Mouse (Mus musculus): ENCODE results near the gene Serpinb6a. TPM values are rescaled to one million over a fixed set of nuclear protein-coding genes. Genes with fewer than 3 reads are reported as not detected.

Gene Serpinb6a
- total and polyA plus RNA-seq, 3 experiments: 4.4 to 22.5 (median 5.8) TPM

GRCm38 (mm10) chr13:33934743-33935142 lies 67.9 kb downstream of the Serpinb6a start:
- dilution Hi-C loops (cut with MboI; ENCODE audit: extremely low pct_ligation_motif_present, extremely low pct_unique_long_range_greater_than_20kb, low sequenced_read_pairs): no loop called here
- no peaks in the 10 kb centered on the region for H3K27me3 ChIP-seq (replicated peaks)
- TF ChIP-seq MYC (IDR thresholded peaks at IDR 0.05; ENCODE audit: low read depth, low read length): no peak
- TF ChIP-seq ZMIZ1 (IDR thresholded peaks at IDR 0.05; ENCODE audit: low read depth, low read length): no peak
- no peak for TF ChIP-seq USF1 (IDR thresholded peaks at IDR 0.05; ENCODE audit: low read depth, low read length)
- no peak for TF ChIP-seq HCFC1 (IDR thresholded peaks at IDR 0.05; ENCODE audit: low read depth, low read length)
- TF ChIP-seq POLR2AphosphoS2 (IDR thresholded peaks at IDR 0.05; ENCODE audit: low read depth, low read length): no peak
- no peak for TF ChIP-seq CHD2 (IDR thresholded peaks at IDR 0.05; ENCODE audit: low read length)
- TF ChIP-seq MAZ (IDR thresholded peaks at IDR 0.05; ENCODE audit: low read depth, low read length): no peak
- TF ChIP-seq POLR2A (IDR thresholded peaks at IDR 0.05; ENCODE audit: low read depth, low read length): no peak
- no peak for TF ChIP-seq PAX5 (IDR thresholded peaks at IDR 0.05; ENCODE audit: low read length)
- TF ChIP-seq NELFE (IDR thresholded peaks at IDR 0.05; ENCODE audit: low read depth, low read length): no peak
- TF ChIP-seq UBTF (IDR thresholded peaks at IDR 0.05; ENCODE audit: low read depth, low read length): no peak
- no peaks in the 10 kb centered on the region for H3K9me3 ChIP-seq (replicated peaks; ENCODE audit: low read length)
- H3K9ac ChIP-seq (ENCODE audit: insufficient read depth, low read depth): no peak overlapping the region
- no peak overlapping the region for H3K4me2 ChIP-seq (ENCODE audit: insufficient read depth, low read depth, poor library complexity, severe bottlenecking)
- no peaks in the 10 kb centered on the region for H3K4me1 ChIP-seq (ENCODE audit: control insufficient read depth in 1 of 2, insufficient read depth in 2 of 2)
- H3K27ac ChIP-seq (ENCODE audit: insufficient read depth, low read depth): no peak overlapping the region
- in situ Hi-C loops (cut with MboI; ENCODE audit: low pct_ligation_motif_present, low pct_unique_long_range_greater_than_20kb, low sequenced_read_pairs): no loop called here
- H3K79me2 ChIP-seq (replicated peaks; ENCODE audit: control insufficient read depth, extremely low read depth, insufficient read depth, poor library complexity, severe bottlenecking): no peaks in the 10 kb centered on the region
- H3K36me3 ChIP-seq (replicated peaks in 1 of 2; ENCODE audit: control insufficient read depth in 1 of 2, insufficient read depth in 1 of 2, low read length in 1 of 2): peaks cover 0 to 3% of the 10 kb centered on the region in 2 experiments
- no peak for DNase-seq (ENCODE audit: extremely low read depth)
- no peak overlapping the region for H3K4me3 ChIP-seq (replicated peaks in 1 of 3; ENCODE audit: low read depth in 2 of 3, low read length in 2 of 3, poor library complexity in 1 of 3)

- dilution Hi-C loops (cut with MboI; ENCODE audit: extremely low pct_ligation_motif_present, extremely low pct_unique_long_range_greater_than_20kb, low sequenced_read_pairs): no loop called here
- Histone ChIP-seq H3K9ac (ENCODE audit: insufficient read depth, low read depth) (no peak overlapping the region), H3K27ac (ENCODE audit: insufficient read depth, low read depth) (no peak overlapping the region), H3K36me3 (replicated peaks in 1 of 2; ENCODE audit: control insufficient read depth in 1 of 2, insufficient read depth in 1 of 2, low read length in 1 of 2) (peaks cover 0 to 3% of the 10 kb centered on the region in 2 experiments), H3K79me2 (replicated peaks; ENCODE audit: control insufficient read depth, extremely low read depth, insufficient read depth, poor library complexity, severe bottlenecking) (no peaks in the 10 kb centered on the region), H3K9me3 (replicated peaks; ENCODE audit: low read length) (no peaks in the 10 kb centered on the region), H3K4me3 (replicated peaks in 1 of 3; ENCODE audit: low read depth in 2 of 3, low read length in 2 of 3, poor library complexity in 1 of 3) (no peak overlapping the region), H3K4me1 (ENCODE audit: control insufficient read depth in 1 of 2, insufficient read depth in 2 of 2) (no peaks in the 10 kb centered on the region), H3K27me3 (replicated peaks) (no peaks in the 10 kb centered on the region), H3K4me2 (ENCODE audit: insufficient read depth, low read depth, poor library complexity, severe bottlenecking) (no peak overlapping the region)
- in situ Hi-C loops (cut with MboI; ENCODE audit: low pct_ligation_motif_present, low pct_unique_long_range_greater_than_20kb, low sequenced_read_pairs): no loop called here
- TF ChIP-seq KAT2A (IDR thresholded peaks at IDR 0.05; ENCODE audit: insufficient replicate concordance, low read length) (no peak), PAX5 (IDR thresholded peaks at IDR 0.05; ENCODE audit: low read length) (no peak), UBTF (IDR thresholded peaks at IDR 0.05; ENCODE audit: low read depth, low read length) (no peak), USF1 (IDR thresholded peaks at IDR 0.05; ENCODE audit: low read depth, low read length) (no peak), POLR2A (IDR thresholded peaks at IDR 0.05; ENCODE audit: low read depth, low read length) (no peak), NRF1 (IDR thresholded peaks at IDR 0.05; ENCODE audit: low read depth, low read length) (no peak), ZNF384 (IDR thresholded peaks at IDR 0.05; ENCODE audit: low read depth, low read length) (no peak), IRF4 (IDR thresholded peaks at IDR 0.05; ENCODE audit: low read depth, low read length) (no peak), MAFK (IDR thresholded peaks at IDR 0.05; ENCODE audit: insufficient replicate concordance, low read length) (no peak), POLR2AphosphoS2 (IDR thresholded peaks at IDR 0.05; ENCODE audit: low read depth, low read length) (no peak), MYC (IDR thresholded peaks at IDR 0.05; ENCODE audit: low read depth, low read length) (no peak), ZMIZ1 (IDR thresholded peaks at IDR 0.05; ENCODE audit: low read depth, low read length) (no peak), USF2 (conservative IDR thresholded peaks at IDR 0.05; ENCODE audit: low read depth, low read length) (no peak), TBP (conservative IDR thresholded peaks at IDR 0.05; ENCODE audit: low read depth, low read length) (no peak), CTCF (conservative IDR thresholded peaks at IDR 0.05 in 1 of 2, IDR thresholded peaks at IDR 0.05 in 1 of 2; ENCODE audit: low read depth in 2 of 2, low read length in 2 of 2) (no peak), SIN3A (IDR thresholded peaks at IDR 0.05; ENCODE audit: low read length) (no peak), ZC3H11A (IDR thresholded peaks at IDR 0.05; ENCODE audit: low read depth, low read length) (no peak), MEF2A (IDR thresholded peaks at IDR 0.05; ENCODE audit: borderline replicate concordance, low read depth, low read length) (no peak)
- DNase-seq (ENCODE audit: extremely low read depth): no peak
Observed at GRCm38 (mm10) chr13:33930912-33931311, 71.7 kb downstream of the Serpinb6a start.
